In the genomic region with DNA sequence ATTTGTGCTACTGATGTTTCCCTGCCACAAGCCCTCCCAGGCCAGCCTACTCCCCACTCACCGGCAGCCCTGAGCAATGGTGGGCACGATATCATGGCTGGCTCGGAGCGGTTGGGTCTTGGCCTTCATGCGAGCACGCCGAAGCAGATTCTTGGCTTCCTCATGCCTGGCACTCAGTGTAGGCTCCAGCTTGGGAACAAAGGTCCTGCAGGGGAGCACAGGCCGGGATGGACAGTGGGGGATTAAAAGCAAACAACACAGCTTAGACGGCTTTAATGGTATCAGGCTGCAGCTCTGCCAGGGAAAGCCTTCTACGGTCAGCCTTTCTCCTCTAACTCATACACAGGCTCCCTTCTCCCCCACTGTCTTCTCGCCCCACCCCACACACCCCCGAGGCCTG, we compare ENCODE assay signal across 10 mouse cellular contexts. TPM values are rescaled to one million over a fixed set of nuclear protein-coding genes. Genes with fewer than 3 reads are reported as not detected.
DNase-seq lines count a peak whose midpoint lies in the region; ATAC-seq and TF ChIP-seq lines count a peak whose summit lies in the region.
"Had no signal": no experiment of that assay in that cellular context is flagged by ENCODE, and none has a peak within 500 bp of the region (broad histone marks: within the 10 kb centered on the region; RNA-seq: fewer than 3 reads in every experiment).

No protein-coding gene starts in this region.

- no peaks in the 10 kb centered on the region for H3K79me2 ChIP-seq in myocyte (ENCODE audit: control insufficient read depth, insufficient read depth)

- no peaks in the 10 kb centered on the region for H3K9me3 ChIP-seq in hindbrain, embryonic 10.5 days
- no peaks in the 10 kb centered on the region for H3K9me3 ChIP-seq in hindbrain, embryonic 11.5 days (ENCODE audit: control insufficient read depth, low read length)
- no peaks in the 10 kb centered on the region for H3K9me3 ChIP-seq in forebrain, embryonic 10.5 days
- H3K9me3 ChIP-seq: G1E had no signal

- no peak overlapping the region for H3K4me3 ChIP-seq in hindbrain, embryonic 10.5 days
- no peak overlapping the region for H3K4me3 ChIP-seq in hindbrain, embryonic 11.5 days (ENCODE audit: low read depth, low read length)
- H3K4me3 ChIP-seq in forebrain, embryonic 10.5 days: no peak overlapping the region
- H3K4me3 ChIP-seq in myocyte: no peak overlapping the region

- intact Hi-C loops in gastrocnemius, postnatal 14 days (cut with DNase I; ENCODE audit: low total_unique reads): no loop called here

- WGBS in hindbrain, embryonic 10.5 days: 70% methylated on average over 12 of the region's 12 CpGs
- 76% methylated on average over 12 of the region's 12 CpGs for WGBS in hindbrain, embryonic 11.5 days
- WGBS in forebrain, embryonic 10.5 days: 50% methylated on average over 12 of the region's 12 CpGs

- H3K36me3 ChIP-seq in hindbrain, embryonic 10.5 days: no peaks in the 10 kb centered on the region
- no peaks in the 10 kb centered on the region for H3K36me3 ChIP-seq in hindbrain, embryonic 11.5 days (ENCODE audit: control insufficient read depth, insufficient read depth, low read length)
- H3K36me3 ChIP-seq in forebrain, embryonic 10.5 days (replicated peaks): peaks cover 4% of the 10 kb centered on the region; the same call in 1 of the 2 replicates
- no peaks in the 10 kb centered on the region for H3K36me3 ChIP-seq in myocyte (ENCODE audit: control insufficient read depth, insufficient read depth)
- H3K36me3 ChIP-seq: G1E had no signal

- ATAC-seq in hindbrain, embryonic 11.5 days (ENCODE audit: low FRiP score): no peak
- ATAC-seq in activated CD4-positive, CD25-positive, alpha-beta regulatory T cell, adult 4 months: no peak

- TF ChIP-seq POLR2A in myocyte (IDR thresholded peaks at IDR 0.05; ENCODE audit: insufficient read length, low read depth): no peak

- H3K4me1 ChIP-seq in hindbrain, embryonic 10.5 days (replicated peaks): peaks cover 98% of the 10 kb centered on the region
- H3K4me1 ChIP-seq in hindbrain, embryonic 11.5 days (replicated peaks; ENCODE audit: control insufficient read depth, insufficient read depth, low read length): peaks cover 24% of the 10 kb centered on the region
- H3K4me1 ChIP-seq in forebrain, embryonic 10.5 days: peaks cover 100% of the 10 kb centered on the region

- H3K4me2 ChIP-seq in hindbrain, embryonic 11.5 days (replicated peaks; ENCODE audit: low read depth, low read length): no peak overlapping the region
- H3K4me2 ChIP-seq in myocyte (ENCODE audit: low read depth): peak overlapping the region; percentile 37

- H3K27me3 ChIP-seq in hindbrain, embryonic 10.5 days (ENCODE audit: insufficient read depth, poor library complexity, severe bottlenecking): peaks cover 3% of the 10 kb centered on the region
- H3K27me3 ChIP-seq in hindbrain, embryonic 11.5 days (ENCODE audit: control insufficient read depth, insufficient read depth, low read length): no peaks in the 10 kb centered on the region
- 0 out of 2 replicates have a peak, but pooled peaks cover 4% of the 10 kb centered on the region for H3K27me3 ChIP-seq in forebrain, embryonic 10.5 days (ENCODE audit: poor library complexity, severe bottlenecking)
- H3K27me3 ChIP-seq in myocyte (ENCODE audit: control insufficient read depth, insufficient read depth, insufficient read length): no peaks in the 10 kb centered on the region

- no peak overlapping the region for H3K9ac ChIP-seq in hindbrain, embryonic 11.5 days (ENCODE audit: low read depth, low read length)

- DNase-seq in hindbrain, embryonic 10.5 days (ENCODE audit: low spot score): no peak
- DNase-seq in hindbrain, embryonic 11.5 days (ENCODE audit: low spot score): no peak
- no peak for DNase-seq in forebrain, embryonic 10.5 days (ENCODE audit: extremely low spot score, low spot score)
- peak; percentile 75 for DNase-seq in kidney, adult 9 months
- DNase-seq in gastrocnemius, postnatal 14 days: no peak
- no peak for DNase-seq in right cerebral cortex, postnatal 25 days
- DNase-seq: thymus, adult 18-20 months had no signal

- H3K27ac ChIP-seq in hindbrain, embryonic 10.5 days: peak overlapping the region; percentile 87
- H3K27ac ChIP-seq in hindbrain, embryonic 11.5 days (ENCODE audit: low read depth, low read length): no peak overlapping the region
- peak overlapping the region; percentile 87 for H3K27ac ChIP-seq in forebrain, embryonic 10.5 days

- H3ac ChIP-seq in myocyte (ENCODE audit: control insufficient read depth, insufficient read length): no peak overlapping the region

TF ChIP-seq in myocyte, 11 proteins besides CTCF, POLR2A, EP300 and RAD21:
- TF ChIP-seq USF1 (IDR thresholded peaks at IDR 0.05; ENCODE audit: low read depth): no peak
- TF ChIP-seq E2F4 (IDR thresholded peaks at IDR 0.05; ENCODE audit: insufficient read depth): no peak
- TF ChIP-seq MYOG (IDR thresholded peaks at IDR 0.05; ENCODE audit: control insufficient read depth in 1 of 3, insufficient read depth in 1 of 3, insufficient read length in 2 of 3, low read depth in 2 of 3): no peak
- no peak for TF ChIP-seq MYOD1 (IDR thresholded peaks at IDR 0.05; ENCODE audit: control insufficient read depth in 1 of 3, insufficient read length in 2 of 3, low read depth in 2 of 3)
- TF ChIP-seq REST (IDR thresholded peaks at IDR 0.05; ENCODE audit: insufficient read depth, insufficient read length): no peak
- no peak for TF ChIP-seq TCF12 (IDR thresholded peaks at IDR 0.05; ENCODE audit: insufficient read depth, poor library complexity, severe bottlenecking)
- TF ChIP-seq MAX (IDR thresholded peaks at IDR 0.05; ENCODE audit: low read depth): no peak
- no peak for TF ChIP-seq TCF3 (IDR thresholded peaks at IDR 0.05; ENCODE audit: insufficient read length, low read depth)
- no peak for TF ChIP-seq CEBPB (IDR thresholded peaks at IDR 0.05; ENCODE audit: insufficient read depth, poor library complexity, severe bottlenecking)
- no peak for TF ChIP-seq POLR2AphosphoS2 (IDR thresholded peaks at IDR 0.05; ENCODE audit: insufficient read length, low read depth)
- no peak for TF ChIP-seq SRF (IDR thresholded peaks at IDR 0.05; ENCODE audit: control insufficient read depth, insufficient read length, low read depth)

RNA-seq across cellular contexts. Expression of gene BC034090, which starts 11.9 kb away (rescaled TPM):
- 5.3 and 6.2 TPM in 2 replicates for polyA plus RNA-seq in hindbrain, embryonic 10.5 days (2016; fragmentation: Nextera tagmentation; extraction: Ambion mirVana)
- polyA plus RNA-seq in hindbrain, embryonic 11.5 days (2014; fragmentation: Nextera tagmentation; extraction: Ambion mirVana): 1.7 and 2.5 TPM in 2 replicates
- polyA plus RNA-seq in forebrain, embryonic 10.5 days (2016; fragmentation: Nextera tagmentation; extraction: Ambion mirVana): 3.6 and 4.4 TPM in 2 replicates
- polyA plus RNA-seq in myocyte (2012; fragmentation: generic; extraction: Trizol): 11.1 TPM
- 1 to 10 TPM in 1 of 2 experiments, under 1 TPM in 1; 0.85 to 1.3 TPM for polyA plus RNA-seq in activated CD4-positive, CD25-positive, alpha-beta regulatory T cell, adult 4 months (2017; shearing (Covaris generic))
- total RNA-seq in gastrocnemius, postnatal 14 days (2021): 1 to 10 TPM; 3.8 to 4.3 TPM
